Mouse (Mus musculus): ENCODE measurements around the gene Det1. TPM values are rescaled to one million over a fixed set of nuclear protein-coding genes. Genes with fewer than 3 reads are reported as not detected.

Det1 gene
- polyA plus RNA-seq, 1 experiment from 2014 or later = 18.1 TPM

DNA sequence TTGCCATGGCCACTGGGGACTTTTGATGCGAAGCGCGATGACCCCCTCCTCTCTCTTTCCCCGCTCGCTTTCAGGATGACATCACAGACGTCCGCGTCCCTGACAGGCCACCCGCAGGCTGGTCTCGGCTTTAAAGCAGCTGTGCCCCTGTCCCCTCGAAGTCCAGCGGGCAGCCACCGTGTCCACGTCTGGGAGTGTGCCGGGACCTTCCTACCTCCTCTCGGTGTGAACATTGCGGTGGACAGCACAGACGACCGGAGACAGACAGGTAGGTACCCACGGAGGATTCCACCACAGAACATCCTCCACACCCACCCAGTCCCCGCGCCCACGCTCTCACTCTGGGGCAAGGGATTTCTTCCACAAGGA lies 35.4 kb upstream of the Det1 start:
- Histone ChIP-seq H3K9me3 (no peaks in the 10 kb centered on the region), H3K4me2 (replicated peaks) (peak overlapping the region; percentile 90), H3K27me3 (no peaks in the 10 kb centered on the region), H3K27ac (replicated peaks) (peak overlapping the region; percentile 88), H3K4me3 (peak overlapping the region; percentile 53), H3K36me3 (no peaks in the 10 kb centered on the region), H3K9ac (replicated peaks) (peak overlapping the region; percentile 58), H3K4me1 (peaks cover 58% of the 10 kb centered on the region)
- peak; percentile 72 for ATAC-seq (replicated peaks)
- WGBS = 1% methylated on average over 23 of the region's 23 CpGs

DNA sequence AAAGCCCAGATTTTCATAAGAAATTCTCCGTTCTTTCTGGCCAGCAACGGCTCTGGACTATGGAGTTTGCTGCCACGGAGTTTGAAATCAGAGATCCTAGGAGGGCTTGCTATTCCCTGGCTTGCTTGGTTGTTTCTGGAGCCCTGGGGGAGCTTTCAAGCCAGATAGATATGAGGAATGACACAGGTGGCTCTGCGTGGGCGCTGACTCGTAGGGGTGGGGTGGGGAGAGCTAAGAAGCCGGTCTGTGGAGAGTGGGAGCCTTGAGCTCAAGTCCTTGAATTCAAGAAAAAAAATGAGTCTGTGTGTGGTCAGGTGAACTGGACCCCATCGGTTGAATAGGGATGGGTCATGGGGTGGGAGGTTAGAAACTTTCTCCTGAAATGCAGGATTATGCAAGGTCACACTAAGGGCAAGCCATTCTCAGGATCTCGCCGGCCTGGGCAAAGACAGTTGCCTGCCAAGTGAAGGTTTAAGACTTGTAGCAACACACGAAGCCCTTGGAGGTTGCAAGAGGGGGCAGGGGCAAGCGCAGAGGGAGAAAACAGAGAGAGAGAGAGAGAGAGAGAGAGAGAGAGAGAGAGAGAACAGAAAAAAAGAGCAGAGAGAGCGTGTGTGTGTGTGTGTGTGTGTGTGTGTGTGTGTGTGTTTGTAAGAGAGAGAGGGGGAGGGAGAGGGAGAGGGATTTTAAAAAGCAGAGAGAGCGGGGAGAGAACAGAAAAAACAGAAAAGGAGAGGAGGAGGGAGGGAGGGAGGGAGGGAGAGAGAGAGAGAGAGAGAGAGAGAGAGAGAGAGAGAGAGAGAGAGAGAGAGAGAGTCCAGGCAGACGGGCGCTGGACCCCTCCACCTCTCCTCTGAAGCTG lies 34.8 kb upstream of the Det1 start:
- 6% methylated on average over 14 of the region's 16 CpGs for WGBS
- peak overlapping the region; percentile 90 for H3K4me2 ChIP-seq (replicated peaks)
- ATAC-seq (replicated peaks) = no peak

GRCm38 (mm10) chr7:78872831-78873230 lies 25.8 kb upstream of the Det1 start:
- Histone ChIP-seq H3K4me3 (no peak overlapping the region), H3K9ac (replicated peaks) (no peak overlapping the region), H3K27me3 (no peaks in the 10 kb centered on the region), H3K36me3 (no peaks in the 10 kb centered on the region), H3K4me1 (no peaks in the 10 kb centered on the region), H3K4me2 (replicated peaks) (no peak overlapping the region), H3K27ac (replicated peaks) (no peak overlapping the region), H3K9me3 (no peaks in the 10 kb centered on the region)
- no peak for ATAC-seq (replicated peaks)
- 79% methylated on average over 5 of the region's 5 CpGs for WGBS

More for the DNA sequence above, 34.8 kb upstream of the Det1 start:
- H3K27me3 ChIP-seq = no peaks in the 10 kb centered on the region
- H3K9me3 ChIP-seq = no peaks in the 10 kb centered on the region
- peaks cover 52% of the 10 kb centered on the region for H3K4me1 ChIP-seq
- peak overlapping the region; percentile 58 for H3K9ac ChIP-seq (replicated peaks)
- H3K36me3 ChIP-seq = no peaks in the 10 kb centered on the region
- H3K4me3 ChIP-seq = peak overlapping the region; percentile 53
- peak overlapping the region; percentile 88 for H3K27ac ChIP-seq (replicated peaks)

DNA sequence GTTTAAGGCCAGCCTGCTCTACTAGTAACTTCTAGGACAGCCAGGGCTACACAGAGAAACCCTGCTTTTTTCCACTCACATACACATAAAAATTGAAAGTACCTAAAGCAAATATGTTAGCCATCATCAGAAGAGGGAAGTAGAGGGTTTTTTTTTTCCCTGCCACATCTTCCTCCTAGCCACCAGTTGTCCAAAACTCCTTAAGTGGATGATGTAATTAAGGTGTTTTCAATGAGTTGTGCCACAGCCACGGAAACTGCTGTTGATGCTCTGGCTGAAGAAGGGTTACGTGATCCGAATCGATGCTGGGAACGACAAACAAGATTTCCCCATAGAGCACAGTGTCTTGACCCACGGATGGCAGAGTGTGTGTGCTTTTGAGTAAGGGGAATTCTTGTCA lies 25.3 kb upstream of the Det1 start:
- no peak overlapping the region for H3K4me3 ChIP-seq
- no peaks in the 10 kb centered on the region for H3K9me3 ChIP-seq
- no peak for ATAC-seq (replicated peaks)
- H3K4me2 ChIP-seq (replicated peaks) = no peak overlapping the region
- H3K36me3 ChIP-seq = no peaks in the 10 kb centered on the region
- H3K27me3 ChIP-seq = no peaks in the 10 kb centered on the region
- no peaks in the 10 kb centered on the region for H3K4me1 ChIP-seq
- H3K9ac ChIP-seq (replicated peaks) = no peak overlapping the region
- WGBS = 82% methylated on average over 6 of the region's 6 CpGs
- H3K27ac ChIP-seq (replicated peaks) = no peak overlapping the region

DNA sequence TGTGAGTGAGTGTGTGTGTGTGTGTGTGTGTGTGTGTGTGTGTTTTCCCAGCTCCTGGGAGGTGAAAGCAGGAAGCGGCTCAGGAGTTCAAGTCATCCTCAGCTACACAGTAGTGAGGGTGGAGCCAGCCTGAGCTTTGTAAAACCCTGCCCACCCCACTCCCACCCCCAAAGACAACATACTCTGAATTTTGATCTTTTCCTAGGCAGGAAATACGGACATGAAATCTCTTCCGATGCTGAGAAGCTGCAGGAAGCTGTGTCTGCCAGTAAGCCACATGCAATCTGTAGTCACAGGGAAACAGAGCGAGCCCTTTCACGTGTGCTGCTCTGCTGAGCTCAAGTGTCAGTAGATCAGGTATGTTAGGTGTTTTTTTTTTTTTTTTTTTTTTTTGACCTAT lies 21.7 kb upstream of the Det1 start:
- H3K36me3 ChIP-seq = no peaks in the 10 kb centered on the region
- H3K4me3 ChIP-seq = no peak overlapping the region
- no peak overlapping the region for H3K27ac ChIP-seq (replicated peaks)
- H3K4me1 ChIP-seq = no peaks in the 10 kb centered on the region
- H3K9me3 ChIP-seq = no peaks in the 10 kb centered on the region
- ATAC-seq (replicated peaks) = no peak
- no peaks in the 10 kb centered on the region for H3K27me3 ChIP-seq
- WGBS = 80% methylated on average over 5 of the region's 5 CpGs
- no peak overlapping the region for H3K4me2 ChIP-seq (replicated peaks)
- H3K9ac ChIP-seq (replicated peaks) = no peak overlapping the region

- H3K4me2 ChIP-seq (replicated peaks) = no peak overlapping the region
- H3K4me3 ChIP-seq = no peak overlapping the region
- no peaks in the 10 kb centered on the region for H3K27me3 ChIP-seq
- H3K27ac ChIP-seq (replicated peaks) = no peak overlapping the region
- no peaks in the 10 kb centered on the region for H3K4me1 ChIP-seq
- WGBS = 73% methylated on average over 12 of the region's 12 CpGs
- no peak overlapping the region for H3K9ac ChIP-seq (replicated peaks)
- no peak for ATAC-seq (replicated peaks)
- no peaks in the 10 kb centered on the region for H3K36me3 ChIP-seq
- no peaks in the 10 kb centered on the region for H3K9me3 ChIP-seq
Measured at GRCm38 (mm10) chr7:78865212-78865949, 18.3 kb upstream of the Det1 start.

DNA sequence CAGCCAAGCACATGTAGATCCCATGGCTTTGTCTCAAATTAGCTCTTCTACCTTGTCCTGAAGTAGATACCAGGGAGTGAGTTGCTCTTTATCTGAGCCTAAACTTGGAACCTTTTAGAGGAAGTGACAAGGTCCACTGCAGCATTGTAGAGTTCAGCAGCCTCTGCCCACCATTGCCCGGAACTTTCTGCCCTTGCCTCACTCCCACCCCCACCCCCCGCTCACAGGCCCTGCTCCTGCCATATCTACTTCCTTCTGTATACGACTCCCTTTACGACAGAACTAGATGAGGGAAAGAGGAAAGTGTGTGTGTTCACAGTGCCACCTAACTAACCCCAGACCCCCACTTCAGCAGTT lies 17.4 kb upstream of the Det1 start:
- Histone ChIP-seq H3K36me3 (no peaks in the 10 kb centered on the region), H3K4me2 (replicated peaks) (no peak overlapping the region), H3K4me3 (no peak overlapping the region), H3K4me1 (no peaks in the 10 kb centered on the region), H3K9me3 (no peaks in the 10 kb centered on the region), H3K9ac (replicated peaks) (no peak overlapping the region), H3K27me3 (no peaks in the 10 kb centered on the region), H3K27ac (replicated peaks) (no peak overlapping the region)
- WGBS = 82% methylated on average over 4 of the region's 4 CpGs
- no peak for ATAC-seq (replicated peaks)

DNA sequence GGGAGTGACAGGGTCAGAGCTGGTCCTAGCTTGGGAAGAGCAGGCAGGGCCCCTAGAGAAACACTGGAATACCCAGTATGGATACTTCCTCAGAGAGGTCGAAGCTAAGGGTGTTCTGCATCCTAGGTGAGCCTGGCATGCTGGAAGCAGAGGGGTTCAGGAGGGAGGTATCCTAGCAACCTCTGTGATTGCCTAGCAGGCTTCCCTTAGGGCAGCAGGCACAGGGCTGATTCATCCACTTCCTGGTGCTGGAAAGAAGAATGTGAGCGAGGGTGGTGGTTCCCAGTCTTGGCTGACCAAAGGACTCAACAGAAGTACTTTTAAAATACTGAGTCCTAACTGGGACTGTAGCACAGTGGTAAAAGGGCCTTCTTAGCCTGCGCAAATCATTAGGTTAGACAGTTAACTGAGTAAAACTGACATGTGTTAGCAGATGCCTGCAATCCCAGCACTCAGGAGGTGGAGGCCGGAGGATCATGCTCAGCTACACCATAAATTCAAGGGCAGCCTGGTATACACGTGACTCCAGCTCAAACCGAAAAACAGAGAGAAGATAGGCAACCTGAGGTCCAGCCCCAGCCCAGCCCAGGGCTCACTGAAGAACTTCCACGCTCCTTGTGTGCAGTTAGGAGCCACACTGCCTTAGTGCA lies 16.9 kb upstream of the Det1 start:
- Histone ChIP-seq H3K4me2 (replicated peaks) (no peak overlapping the region), H3K9ac (replicated peaks) (no peak overlapping the region), H3K9me3 (no peaks in the 10 kb centered on the region), H3K4me3 (no peak overlapping the region), H3K27me3 (no peaks in the 10 kb centered on the region), H3K36me3 (no peaks in the 10 kb centered on the region), H3K27ac (replicated peaks) (no peak overlapping the region), H3K4me1 (no peaks in the 10 kb centered on the region)
- 70% methylated on average over 7 of the region's 7 CpGs for WGBS
- no peak for ATAC-seq (replicated peaks)

DNA sequence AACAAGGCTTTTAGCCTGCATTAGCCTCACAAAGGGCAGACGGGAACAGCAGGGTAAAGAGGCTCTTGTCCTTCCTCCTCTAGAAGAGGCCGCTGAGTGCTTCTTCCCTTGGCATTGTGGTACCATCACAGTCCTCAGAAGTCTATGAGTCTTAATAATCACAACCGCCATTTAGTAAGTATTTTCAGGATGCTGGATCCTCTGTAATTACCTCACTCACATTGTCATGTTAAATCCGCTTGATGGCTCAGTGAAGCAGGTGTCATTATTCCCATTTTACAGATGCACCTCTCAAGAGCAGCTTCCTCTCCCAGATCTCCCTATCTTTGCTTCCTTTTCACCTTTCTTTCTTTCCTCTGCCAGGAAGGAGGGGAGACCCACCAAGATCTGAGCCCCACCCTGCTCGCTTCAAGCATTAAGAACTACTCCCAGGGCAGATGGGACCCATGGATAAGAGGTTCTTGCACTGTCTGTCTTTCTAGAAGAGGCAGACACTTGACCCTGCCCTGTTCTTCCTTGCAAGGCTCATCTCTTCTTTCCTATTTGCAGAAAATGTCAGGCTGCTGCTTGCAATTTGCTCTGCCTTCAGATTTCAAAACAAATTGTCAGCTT lies 8.1 kb upstream of the Det1 start:
- Histone ChIP-seq H3K4me2 (replicated peaks) (no peak overlapping the region), H3K4me3 (no peak overlapping the region), H3K27me3 (no peaks in the 10 kb centered on the region), H3K9ac (replicated peaks) (no peak overlapping the region), H3K27ac (replicated peaks) (no peak overlapping the region), H3K4me1 (no peaks in the 10 kb centered on the region), H3K9me3 (no peaks in the 10 kb centered on the region), H3K36me3 (no peaks in the 10 kb centered on the region)
- no peak for ATAC-seq (replicated peaks)
- 58% methylated on average over 5 of the region's 5 CpGs for WGBS

- Histone ChIP-seq H3K9me3 (no peaks in the 10 kb centered on the region), H3K4me2 (replicated peaks) (no peak overlapping the region), H3K4me3 (no peak overlapping the region), H3K27me3 (no peaks in the 10 kb centered on the region), H3K9ac (replicated peaks) (no peak overlapping the region), H3K36me3 (no peaks in the 10 kb centered on the region), H3K4me1 (no peaks in the 10 kb centered on the region), H3K27ac (replicated peaks) (no peak overlapping the region)
- ATAC-seq (replicated peaks) = no peak
- 72% methylated on average over 4 of the region's 4 CpGs for WGBS
Measured at GRCm38 (mm10) chr7:78854051-78854450, 7.0 kb upstream of the Det1 start.

DNA sequence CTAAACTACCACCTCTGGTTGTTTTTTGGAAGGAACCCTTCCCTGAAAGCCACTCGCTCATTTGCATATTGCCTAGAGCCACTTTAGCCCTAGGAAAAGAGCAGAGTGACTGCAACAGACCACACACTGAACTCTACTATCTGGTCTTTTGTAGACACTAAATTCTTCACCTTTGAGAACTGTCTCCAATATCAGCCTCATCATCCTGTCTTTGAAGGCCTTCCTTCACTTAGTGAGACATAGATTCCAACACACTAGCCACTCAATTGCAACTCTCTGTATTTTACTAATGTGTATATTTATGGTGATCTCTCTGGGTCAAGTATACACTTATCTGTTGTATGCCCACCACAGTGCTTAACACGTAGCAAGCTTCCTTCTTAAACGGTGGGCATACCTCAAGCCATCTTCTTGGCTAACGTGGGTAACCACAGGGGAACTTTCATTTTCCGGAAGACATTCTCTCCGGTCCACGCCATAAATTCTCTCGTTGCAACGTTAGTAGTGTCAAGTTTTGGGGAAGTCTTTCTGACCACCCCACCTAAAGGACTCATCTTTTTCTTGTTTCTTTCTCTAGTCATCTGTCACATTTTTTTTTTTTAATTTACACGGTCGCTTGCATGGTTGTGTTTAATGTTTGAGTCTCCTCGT lies 872 bp downstream of the Det1 start:
- peak overlapping the region; percentile 97 for H3K9ac ChIP-seq (replicated peaks)
- no peak for ATAC-seq (replicated peaks)
- peaks cover 9% of the 10 kb centered on the region for H3K4me1 ChIP-seq
- no peaks in the 10 kb centered on the region for H3K9me3 ChIP-seq
- 34% methylated on average over 12 of the region's 12 CpGs for WGBS
- no peaks in the 10 kb centered on the region for H3K27me3 ChIP-seq
- peak overlapping the region; percentile 56 for H3K4me2 ChIP-seq (replicated peaks)
- peak overlapping the region; percentile 88 for H3K4me3 ChIP-seq
- H3K36me3 ChIP-seq = peaks cover 16% of the 10 kb centered on the region
- H3K27ac ChIP-seq (replicated peaks) = peak overlapping the region; percentile 82

All from forebrain, embryonic 15.5 days (tissue).